Mouse (Mus musculus) ES-E14 (cell line): ENCODE results near the gene Eno2. TPM values are rescaled to one million over a fixed set of nuclear protein-coding genes. Genes with fewer than 3 reads are reported as not detected.
"Not testable (repeated sequence)": the region's sequence is repeated elsewhere in the genome, so short reads cannot be mapped to it uniquely, and the experiment has no call there.

ENCODE experiments used
- DNase-seq: peaks from one replicate; pipeline ENCODE4 v3.0.0-alpha.2; 2013; ENCODE audit warnings: low read depth, low spot score
- H3K27ac ChIP-seq: 2 replicates; pipeline ENCODE4 v1.5.1; 2012; ENCODE audit warnings: low read depth, mild to moderate bottlenecking, low read length, moderate library complexity, mixed read lengths; ENCODE audit not compliant: poor library complexity, insufficient read depth, severe bottlenecking
- H3K36me3 ChIP-seq: 2 replicates; pipeline ENCODE4 v1.6.1; 2012; ENCODE audit warnings: mild to moderate bottlenecking, low read length, moderate library complexity, mixed read lengths; ENCODE audit not compliant: control insufficient read depth, poor library complexity, insufficient read depth, severe bottlenecking
- H3K4me1 ChIP-seq, 2 experiments: fragments of 150-350 bp in 1 of 2; sonication (generic) in 1 of 2; 2 replicates each; pipeline ENCODE4 v1.6.1; 2012; ENCODE audit warnings: low read length in 2 of 2, mild to moderate bottlenecking in 1 of 2, mixed read lengths in 1 of 2; ENCODE audit not compliant: control insufficient read depth in 2 of 2, insufficient read depth in 2 of 2, poor library complexity in 1 of 2
- H3K4me3 ChIP-seq, 2 experiments: fragments of 150-350 bp in 1 of 2; sonication (generic) in 1 of 2; 2 replicates each; pipeline ENCODE4 v1.5.1; 2012; ENCODE audit warnings: low read length in 2 of 2, low read depth in 1 of 2, mild to moderate bottlenecking in 1 of 2, mixed read lengths in 1 of 2; ENCODE audit not compliant: insufficient read depth in 1 of 2, poor library complexity in 1 of 2, severe bottlenecking in 1 of 2
- H3K9ac ChIP-seq: 2 replicates; pipeline ENCODE4 v1.6.1; 2012; ENCODE audit warnings: low read depth, mild to moderate bottlenecking, low read length, mixed read lengths; ENCODE audit not compliant: poor library complexity, insufficient read depth, severe bottlenecking
- H3K9me3 ChIP-seq: fragments of 150-350 bp; sonication (generic); 2 replicates; pipeline ENCODE4 v1.6.1; 2012; ENCODE audit warnings: low read depth, mild to moderate bottlenecking, low read length; ENCODE audit not compliant: control insufficient read depth, insufficient read depth
- CHD2 ChIP-seq: IDR thresholded peaks from 2 replicates; pipeline ENCODE4 v1.6.1; 2014; ENCODE audit warnings: mild to moderate bottlenecking, low read depth, low read length, inconsistent platforms
- HCFC1 ChIP-seq: IDR thresholded peaks from 2 replicates; pipeline ENCODE4 v1.6.1; 2012; ENCODE audit warnings: low read length, inconsistent platforms, borderline replicate concordance; ENCODE audit not compliant: insufficient read depth
- MAFK ChIP-seq: IDR thresholded peaks from 2 replicates; pipeline ENCODE4 v1.6.1; 2014; ENCODE audit warnings: mild to moderate bottlenecking, low read depth, low read length, inconsistent platforms; ENCODE audit not compliant: insufficient read depth
- ZC3H11A ChIP-seq: IDR thresholded peaks from 2 replicates; pipeline ENCODE4 v1.6.1; 2012; ENCODE audit warnings: low read depth, mild to moderate bottlenecking, inconsistent platforms, low read length, borderline replicate concordance
- ZNF384 ChIP-seq: IDR thresholded peaks from 2 replicates; pipeline ENCODE4 v1.6.1; 2012; ENCODE audit warnings: low read depth, low read length, inconsistent platforms
- in situ Hi-C, 2 experiments: fragments of 600-800 bp; cut with MboI; formaldehyde crosslinking; loops; one replicate each; pipeline ENCODE4 v1.15.1; 2025; ENCODE audit warnings: low sequenced_read_pairs in 2 of 2, inconsistent platforms in 1 of 2; ENCODE audit not compliant: unreplicated experiment in 2 of 2
- total RNA-seq: library from RNA; depleted of rRNA; stranded (reverse); fragments of 300-350 nt; gene quantifications from 2 replicates; pipeline ENCODE4 v1.2.3, GENCODE M21; 2012

Gene Eno2
- total RNA-seq, 1 experiment, result 10.1 TPM

GRCm38 (mm10) chr6:124803061-124803460 is 33.6 kb upstream of the Eno2 start:
- H3K4me1 ChIP-seq, result peaks cover 0 to 3% of the 10 kb centered on the region in 2 experiments; a peak in 2 of 4 replicates
- no peak for TF ChIP-seq MAFK
- TF ChIP-seq HCFC1, result no peak
- no peak for TF ChIP-seq ZC3H11A
- TF ChIP-seq ZNF384, result no peak
- TF ChIP-seq CHD2, result no peak
- no peak overlapping the region; the same call in 1 of the 2 replicates for H3K9ac ChIP-seq
- H3K4me3 ChIP-seq, result peak overlapping the region in 1 of 2 experiments; percentile 40; a peak in 2 of 4 replicates
- peak overlapping the region; percentile 5; the same call in 1 of the 2 replicates for H3K27ac ChIP-seq
- in situ Hi-C loops, result no loop called here
- no peaks in the 10 kb centered on the region for H3K36me3 ChIP-seq
- no peaks in the 10 kb centered on the region for H3K9me3 ChIP-seq
- DNase-seq, result no peak

GRCm38 (mm10) chr6:124802400-124802799 is 32.9 kb upstream of the Eno2 start:
- in situ Hi-C loops, H3K4me1 ChIP-seq, DNase-seq, H3K9me3 ChIP-seq, H3K36me3 ChIP-seq: not testable (repeated sequence)
- Histone ChIP-seq H3K4me3 (peak overlapping the region; percentile 62 to 64), H3K9ac (peak overlapping the region; percentile 54; the same call in 1 of the 2 replicates), H3K27ac (peak overlapping the region; percentile 83; the same call in 1 of the 2 replicates)

GRCm38 (mm10) chr6:124796200-124796599 is 26.7 kb upstream of the Eno2 start:
- H3K9ac ChIP-seq, result no peak overlapping the region; the same call in 1 of the 2 replicates
- no peak overlapping the region for H3K4me3 ChIP-seq
- H3K27ac ChIP-seq, result peak overlapping the region; percentile 82
- H3K9me3 ChIP-seq, result no peaks in the 10 kb centered on the region
- in situ Hi-C loops, result no loop called here
- H3K36me3 ChIP-seq, result peaks cover 3% of the 10 kb centered on the region; the same call in 1 of the 2 replicates
- DNase-seq, result no peak
- no peak for TF ChIP-seq ZC3H11A
- no peak for TF ChIP-seq MAFK
- TF ChIP-seq CHD2, result no peak
- no peak for TF ChIP-seq ZNF384
- no peak for TF ChIP-seq HCFC1
- H3K4me1 ChIP-seq, result peaks cover 0 to 5% of the 10 kb centered on the region in 2 experiments; a peak in 2 of 4 replicates

- DNase-seq, result no peak
- Histone ChIP-seq H3K4me3 (no peak overlapping the region), H3K9ac (no peak overlapping the region), H3K36me3 (peaks cover 3% of the 10 kb centered on the region; the same call in 1 of the 2 replicates), H3K9me3 (no peaks in the 10 kb centered on the region), H3K4me1 (peaks cover 0 to 5% of the 10 kb centered on the region in 2 experiments; a peak in 2 of 4 replicates), H3K27ac (peak overlapping the region; percentile 53)
- TF ChIP-seq MAFK, result no peak
- no peak for TF ChIP-seq CHD2
- no peak for TF ChIP-seq ZC3H11A
- no peak for TF ChIP-seq HCFC1
- in situ Hi-C loops, result no loop called here
These were observed 26.3 kb upstream of the Eno2 start for GRCm38 (mm10) chr6:124795781-124796180.

GRCm38 (mm10) chr6:124791911-124792310 is 22.4 kb upstream of the Eno2 start:
- DNase-seq, result no peak
- Histone ChIP-seq H3K4me1 (peaks cover 1 to 12% of the 10 kb centered on the region in 2 experiments; a peak in 2 of 4 replicates), H3K9me3 (no peaks in the 10 kb centered on the region), H3K4me3 (no peak overlapping the region), H3K27ac (no peak overlapping the region), H3K9ac (no peak overlapping the region), H3K36me3 (peaks cover 3% of the 10 kb centered on the region; the same call in 1 of the 2 replicates)
- in situ Hi-C loops, result no loop called here
- TF ChIP-seq ZC3H11A (no peak), ZNF384 (no peak), HCFC1 (no peak), MAFK (no peak), CHD2 (no peak)
